Mouse (Mus musculus) urinary bladder, postnatal 36 days (tissue): ENCODE results near the gene Dus2.
"Not testable (repeated sequence)": the region's sequence is repeated elsewhere in the genome, so short reads cannot be mapped to it uniquely, and the experiment has no call there.

Experiments
- DNase-seq, 2 experiments: peaks; one replicate each; pipeline ENCODE4 v3.0.0; 2022; ENCODE audit warnings: low spot score in 2 of 2, mixed read lengths in 1 of 2

Dus2 gene

DNA sequence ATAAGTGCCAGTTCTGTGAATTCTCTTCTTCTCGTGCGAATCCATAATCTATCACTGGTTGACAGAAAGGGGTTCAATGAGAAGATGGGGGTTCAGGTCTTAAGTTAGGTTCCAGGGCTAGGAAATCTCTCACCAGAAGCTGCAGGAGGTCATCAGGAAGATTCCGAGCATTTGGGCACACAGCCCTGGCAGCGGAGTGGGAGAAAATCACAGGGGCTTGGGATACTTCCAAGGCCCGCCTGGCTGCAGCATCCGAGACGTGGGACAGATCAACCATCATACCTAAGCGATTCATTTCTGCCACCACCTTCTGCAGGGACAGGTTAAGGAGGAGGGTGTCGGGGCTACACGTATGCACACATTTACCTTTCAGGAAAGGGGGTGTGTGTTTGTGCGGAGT, 2.6 kb upstream of the Dus2 start:
- no peak for DNase-seq

DNA sequence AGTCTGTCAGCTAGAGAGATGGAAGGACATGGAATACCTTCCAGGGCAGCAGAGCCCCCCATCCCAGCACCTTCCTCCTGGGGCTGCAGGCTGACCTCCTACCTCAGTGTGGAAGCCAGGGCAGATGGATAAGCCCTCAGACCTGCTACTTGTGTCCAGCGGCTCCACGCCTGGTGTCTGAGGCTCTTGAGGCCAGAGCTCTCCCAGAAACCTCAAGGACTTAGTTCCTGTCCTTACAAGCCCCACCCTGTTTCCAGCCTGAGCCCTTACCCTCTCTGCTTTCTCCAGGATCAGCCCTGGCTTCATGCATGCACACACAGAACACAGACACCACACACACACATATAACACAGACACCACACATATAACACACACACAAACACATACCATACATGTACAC, 409 bp downstream of the Dus2 start:
- DNase-seq: no peak

DNA sequence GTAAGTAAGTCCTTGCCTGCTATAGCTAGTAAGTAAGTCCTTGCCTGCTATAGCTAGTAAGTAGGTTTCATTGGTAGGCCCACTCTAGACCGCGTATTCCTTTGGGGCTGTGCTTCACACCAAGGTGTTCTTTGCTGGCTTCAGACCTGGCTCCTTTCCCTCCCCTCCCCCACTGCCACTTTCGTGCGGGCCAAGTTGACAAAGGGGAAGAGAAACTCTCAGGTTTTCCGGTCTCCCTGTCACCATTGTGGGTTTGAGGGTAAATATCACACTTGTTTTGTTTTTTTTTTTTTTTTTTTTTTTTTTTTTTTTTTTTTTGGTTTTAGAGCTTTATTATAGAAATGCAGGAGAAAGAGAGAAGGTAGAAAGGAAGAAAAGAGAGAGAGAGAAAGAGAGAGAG, 1.4 kb downstream of the Dus2 start:
- no peak for DNase-seq

DNA sequence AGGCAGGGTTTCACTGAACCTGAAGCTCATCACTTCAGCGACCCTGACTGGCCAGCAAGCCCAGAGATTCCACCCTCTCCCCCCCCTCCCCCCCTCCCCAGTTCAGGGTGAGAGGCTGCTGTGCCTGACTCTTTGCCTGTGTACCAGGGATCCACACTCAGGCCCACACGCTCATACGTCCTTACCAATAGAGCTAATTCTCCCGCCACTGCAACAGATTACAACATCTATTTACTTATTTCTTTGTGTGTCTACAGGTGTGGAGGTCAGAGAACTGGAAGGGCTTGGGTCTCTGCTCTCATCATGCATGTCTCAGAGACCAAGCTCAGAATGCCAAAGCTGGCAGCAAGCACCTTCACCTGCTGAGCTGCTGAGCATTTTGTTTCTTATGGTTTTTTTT, 2.1 kb downstream of the Dus2 start:
- DNase-seq: no peak

DNA sequence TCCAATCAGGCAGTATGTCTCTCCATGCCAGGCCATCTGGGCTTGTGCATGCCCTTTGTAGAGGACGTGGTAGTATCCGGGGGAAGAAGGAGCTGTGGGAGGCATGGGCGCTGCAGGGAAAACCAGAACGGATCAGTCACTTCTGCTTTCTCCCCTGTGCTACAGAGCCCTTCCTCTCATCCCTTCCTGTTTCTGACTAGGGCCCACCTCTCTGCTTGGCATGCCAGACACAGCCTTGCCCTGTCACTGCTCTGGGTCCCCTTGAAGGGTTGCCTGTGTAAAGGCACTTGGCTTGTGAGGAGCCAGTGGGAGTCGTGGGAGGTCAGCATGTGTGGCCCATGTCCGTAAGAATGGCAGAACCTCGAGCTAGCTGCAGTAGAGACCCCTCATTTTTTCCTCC, 5.2 kb downstream of the Dus2 start:
- no peak for DNase-seq

DNA sequence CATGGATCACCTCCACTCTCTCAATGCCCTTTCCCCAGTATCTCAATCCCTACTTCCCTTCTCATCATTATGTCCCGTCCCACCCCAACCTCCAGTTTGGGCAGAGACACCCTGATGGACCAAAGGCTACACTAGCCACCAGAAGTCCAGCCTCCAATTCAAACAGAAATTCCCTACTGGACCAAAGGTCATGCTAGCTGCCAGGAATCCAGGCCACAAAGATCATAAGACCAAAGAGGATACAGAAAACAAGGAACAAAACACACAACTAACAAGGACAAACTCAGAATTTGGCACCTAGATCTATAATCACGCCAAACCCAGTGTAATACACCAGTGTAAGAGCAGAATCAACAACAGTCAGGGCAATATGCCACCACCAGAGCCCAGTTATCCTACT, 7.8 kb downstream of the Dus2 start:
- DNase-seq: peak in 1 of 2 experiments; percentile 26

DNA sequence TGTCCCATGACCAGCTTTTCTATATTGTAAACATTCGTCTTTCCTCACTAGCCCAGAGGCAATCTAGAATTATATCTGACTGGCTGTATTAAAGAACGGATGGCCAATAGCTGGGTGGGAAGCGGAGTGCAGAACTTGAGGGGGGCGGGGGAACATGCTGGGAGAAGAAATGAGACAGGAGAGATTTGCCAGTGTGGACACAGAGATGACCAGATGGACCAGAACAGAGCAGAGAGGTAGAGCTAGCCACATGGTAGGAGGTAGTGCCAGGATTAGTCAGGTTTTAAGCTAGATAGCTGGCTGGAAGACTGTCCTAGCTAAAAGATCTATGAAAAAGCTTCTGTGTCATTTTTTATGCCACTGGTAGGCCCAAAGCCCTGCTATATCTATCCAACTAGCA, 10.8 kb downstream of the Dus2 start:
- DNase-seq: no peak

DNA sequence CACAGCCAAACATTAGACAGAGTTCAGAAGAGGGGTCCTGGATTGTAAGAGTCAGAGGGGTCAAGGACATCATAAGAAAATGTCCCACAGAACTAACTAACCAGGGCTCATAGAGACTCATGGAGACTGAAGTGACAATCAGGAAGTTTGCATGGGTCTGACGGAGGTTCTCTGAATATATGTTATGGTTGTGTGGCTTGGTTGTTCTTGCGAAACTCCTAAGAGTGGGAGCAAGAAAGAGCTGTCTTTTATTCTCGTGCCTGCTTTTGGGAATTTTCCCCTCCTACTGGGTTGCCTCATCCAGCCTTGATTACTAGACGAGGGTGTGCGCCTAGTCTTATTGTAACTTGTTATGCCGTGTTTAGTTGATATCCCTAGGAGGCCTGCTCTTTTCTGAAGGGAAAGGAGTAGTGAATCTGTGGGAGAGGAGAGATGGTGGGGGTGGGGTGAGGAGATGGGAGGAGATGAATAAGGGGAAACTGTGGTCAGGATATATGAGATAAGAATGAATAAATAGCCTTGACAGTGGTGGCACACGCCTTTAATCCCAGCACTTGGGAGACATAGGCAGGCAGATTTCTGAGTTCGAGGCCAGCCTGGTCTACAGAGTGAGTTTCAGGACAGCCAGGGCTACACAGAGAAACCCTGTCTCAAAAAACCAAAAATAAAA, 13.5 kb downstream of the Dus2 start:
- DNase-seq: no peak

DNA sequence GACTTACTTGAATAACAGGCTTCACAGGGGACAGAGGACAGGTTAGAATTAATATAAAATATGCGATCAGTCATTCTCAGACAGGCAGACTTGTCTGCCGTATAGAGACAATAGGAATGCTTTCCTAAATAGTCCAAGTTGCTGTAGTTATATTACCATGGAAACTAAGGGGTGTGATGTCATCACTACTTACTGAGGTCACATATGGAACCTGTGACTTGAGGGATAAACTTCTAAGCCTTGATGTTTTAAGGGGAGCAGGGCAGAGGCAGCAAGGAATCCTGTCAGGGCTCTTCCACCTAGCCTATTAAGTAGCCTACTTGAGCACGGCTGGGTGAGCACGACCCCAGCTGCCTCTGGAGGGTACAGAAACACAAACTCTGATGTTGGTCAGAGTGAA, 14.7 kb downstream of the Dus2 start, which contains the start of gene Dpep2nb:
Dpep2nb (minus strand) TSS at position 101 of the 400 bp plus-strand sequence.
- no peak for DNase-seq

DNA sequence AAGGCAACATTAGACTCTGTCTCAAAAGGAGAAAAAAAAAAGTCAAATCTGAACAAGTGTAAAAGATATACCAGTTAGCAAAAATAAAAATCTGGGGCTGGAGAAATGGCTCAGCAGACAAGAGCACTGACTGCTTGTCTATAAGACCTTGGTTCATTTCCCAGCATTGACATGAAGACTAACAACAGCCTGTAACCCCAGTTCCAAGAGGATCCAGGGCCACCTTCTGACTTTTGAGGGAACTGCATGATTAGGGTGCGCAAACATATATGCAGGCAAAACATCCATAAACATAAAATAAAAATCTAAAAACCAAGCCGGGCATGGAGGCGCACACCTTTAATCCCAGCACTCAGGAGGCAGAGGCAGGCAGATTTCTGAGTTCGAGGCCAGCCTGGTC, 15.3 kb downstream of the Dus2 start:
- DNase-seq: no peak

DNA sequence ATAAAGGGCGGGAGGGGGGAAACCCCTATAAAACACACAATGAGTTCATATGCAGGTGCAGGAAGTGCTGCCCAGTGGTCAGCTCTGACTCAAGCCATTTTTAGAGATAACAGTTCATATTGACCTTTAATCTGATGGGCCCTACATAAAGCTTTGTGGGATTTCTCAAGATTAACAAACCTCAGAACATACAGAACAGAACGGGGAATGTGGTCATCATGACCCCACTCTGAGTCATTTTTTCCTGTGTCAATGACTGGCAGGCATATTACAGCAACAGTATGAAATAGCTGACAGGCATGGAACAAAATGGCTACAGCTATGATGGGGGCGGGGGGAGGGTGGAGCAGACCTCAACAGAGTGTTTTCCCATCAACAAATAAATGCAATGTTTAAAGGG, 16.0 kb downstream of the Dus2 start:
- DNase-seq: no peak

DNA sequence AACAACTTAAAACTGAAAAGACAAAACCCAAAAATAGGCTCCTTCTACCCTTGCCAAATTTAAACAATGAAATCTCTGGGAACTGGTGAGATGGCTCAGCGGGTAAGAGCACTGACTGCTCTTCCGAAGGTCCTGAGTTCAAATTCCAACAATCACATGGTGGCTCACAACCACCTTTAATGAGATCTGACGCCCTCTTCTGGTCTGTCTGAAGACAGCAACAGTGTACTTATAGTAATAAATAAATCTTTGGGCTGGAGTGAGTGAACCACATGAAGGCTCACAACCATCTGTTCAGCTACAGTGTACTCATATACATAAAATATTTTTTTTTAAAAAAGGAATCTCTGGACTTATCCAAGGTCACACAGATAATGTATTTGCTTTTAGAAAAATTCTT, 16.8 kb downstream of the Dus2 start:
- not testable (repeated sequence) for DNase-seq

DNA sequence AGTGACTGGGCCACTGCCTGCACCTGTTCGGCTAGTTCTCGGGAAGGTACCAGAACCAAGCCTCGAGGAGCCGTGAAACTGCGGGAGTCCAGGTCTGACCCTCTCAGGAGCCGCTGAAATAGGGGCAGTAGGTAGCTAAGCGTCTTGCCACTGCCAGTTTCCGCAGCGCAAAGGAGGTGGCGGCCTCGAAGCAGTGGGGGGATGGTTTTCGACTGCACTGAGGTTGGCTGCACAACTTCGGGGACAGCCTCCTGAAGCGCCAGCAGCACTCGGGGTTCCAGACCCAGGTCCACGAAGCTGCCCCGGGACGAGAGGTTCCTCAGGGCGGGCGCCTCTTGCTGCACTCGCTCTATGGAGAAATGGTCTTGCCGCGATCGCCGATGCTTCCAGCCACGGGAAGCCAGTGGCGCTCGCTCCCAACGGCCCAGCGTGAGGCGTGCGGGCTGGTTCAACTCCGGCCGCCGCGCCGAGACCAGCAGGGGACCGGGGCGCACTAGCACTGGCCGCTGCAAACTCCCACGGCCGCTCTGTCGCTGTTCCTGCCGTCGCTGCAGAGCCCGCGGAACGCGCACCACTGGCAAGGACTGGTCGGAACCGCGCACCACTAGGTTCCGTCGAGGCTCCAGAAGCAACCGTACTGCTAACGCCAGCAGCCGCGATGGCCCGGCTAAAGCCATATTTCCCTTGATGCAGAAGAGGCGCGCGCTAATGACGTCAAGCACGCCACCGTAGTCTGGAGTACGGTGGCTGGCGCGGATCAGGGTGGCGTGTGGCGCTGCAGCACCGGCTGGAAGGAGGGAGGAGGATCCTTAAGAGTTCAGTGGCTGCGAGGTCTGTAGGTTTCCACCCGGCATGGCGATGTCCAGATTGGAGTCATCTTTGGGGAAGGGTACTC, 19.9 kb downstream of the Dus2 start:
- DNase-seq: peak; percentile 86 to 90

DNA sequence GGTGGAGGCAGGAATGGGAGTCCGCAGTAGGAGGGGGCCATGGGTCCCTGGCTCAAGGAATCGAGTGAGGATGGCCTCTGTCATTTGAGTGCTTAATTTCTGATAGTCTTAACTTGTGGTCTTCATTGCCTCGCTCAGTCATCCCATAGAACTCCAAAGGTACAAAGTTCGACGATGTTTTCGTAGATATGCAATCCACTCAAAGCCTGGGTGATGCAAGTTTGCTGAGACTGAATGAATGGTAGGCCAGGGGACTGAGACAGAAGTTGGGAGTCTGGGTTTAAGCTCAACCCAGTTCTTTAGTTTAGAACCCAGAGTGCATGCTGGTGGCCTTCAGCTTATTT, 20.5 kb downstream of the Dus2 start, which contains the start of gene Ddx28:
Ddx28 (minus strand) TSS at position 240 of the 344 bp plus-strand sequence.
- no peak for DNase-seq

DNA sequence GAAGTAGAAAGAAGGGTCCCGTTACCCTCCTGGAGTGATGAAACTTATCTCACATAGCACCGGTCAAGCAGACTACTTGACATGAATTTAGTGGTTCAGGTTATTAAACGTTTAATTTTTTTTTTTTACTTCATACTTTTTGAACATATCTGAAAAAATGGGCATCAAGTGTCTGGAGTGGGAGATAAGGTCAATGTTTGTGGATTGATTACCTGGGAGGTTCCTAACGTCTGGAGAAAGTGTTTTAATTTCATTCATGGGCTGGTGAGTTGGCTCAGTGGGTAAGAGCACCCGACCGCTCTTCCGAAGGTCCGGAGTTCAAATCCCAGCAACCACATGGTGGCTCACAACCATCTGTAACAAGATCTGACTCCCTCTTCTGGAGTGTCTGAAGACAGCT, 21.1 kb downstream of the Dus2 start:
- DNase-seq: not testable (repeated sequence)

DNA sequence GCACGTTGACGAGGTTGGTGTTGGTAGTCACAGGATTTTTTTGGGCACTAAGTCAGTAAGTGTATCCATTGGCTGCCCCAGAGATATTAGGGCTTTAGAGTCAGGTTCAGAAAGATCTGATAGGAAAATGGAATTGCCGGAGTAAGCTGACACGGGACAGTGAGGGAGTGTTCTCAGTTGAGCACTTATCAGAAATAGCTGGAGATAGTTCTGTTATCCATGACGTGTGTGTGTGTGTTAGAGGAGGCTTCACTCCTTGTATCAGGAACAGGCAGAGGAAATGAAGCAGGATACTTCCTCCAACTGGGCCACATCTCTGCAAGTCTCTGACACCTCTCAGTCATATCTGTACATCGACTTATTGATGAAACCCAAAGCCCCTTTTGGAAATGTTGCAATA, 25.1 kb downstream of the Dus2 start:
- no peak for DNase-seq

DNA sequence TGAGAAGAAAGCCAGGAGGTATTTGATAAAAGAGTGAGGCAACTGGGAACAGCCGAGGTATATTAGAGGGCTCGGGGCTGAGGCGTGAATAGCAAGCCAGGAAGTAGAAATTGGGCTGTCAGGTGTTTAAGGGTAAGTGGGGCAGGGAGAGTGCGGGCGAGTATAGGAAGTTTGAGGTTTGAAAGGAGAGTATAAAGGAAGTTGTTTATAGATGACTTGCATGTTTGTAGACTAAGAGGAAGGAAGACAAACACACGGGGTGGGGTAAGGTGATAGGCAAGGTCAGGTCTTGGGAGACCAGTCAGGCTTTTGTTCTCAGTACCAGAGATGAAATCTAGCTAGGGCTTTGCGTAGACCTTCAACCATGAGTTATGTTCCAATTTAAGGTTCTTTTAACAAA, 26.0 kb downstream of the Dus2 start:
- DNase-seq: no peak

DNA sequence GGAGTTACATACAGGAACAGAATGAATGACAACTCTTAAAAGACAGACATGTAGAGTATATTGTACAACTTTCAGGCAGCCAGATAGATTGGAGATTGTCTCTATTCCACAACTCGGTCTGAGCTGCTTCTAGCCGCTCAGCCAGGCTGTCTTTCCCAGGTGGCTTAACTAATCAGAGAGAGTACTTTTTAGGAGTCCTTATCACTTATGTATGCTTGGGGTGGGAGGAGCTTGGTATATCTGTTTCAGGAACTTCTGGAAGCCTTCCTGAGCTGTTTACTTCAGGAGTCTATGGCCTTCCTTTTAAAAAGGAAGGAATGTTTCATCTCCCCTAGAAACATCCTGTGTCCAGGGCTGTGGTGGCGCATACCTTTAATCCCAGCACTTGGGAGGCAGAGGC, 26.9 kb downstream of the Dus2 start:
- no peak for DNase-seq

DNA sequence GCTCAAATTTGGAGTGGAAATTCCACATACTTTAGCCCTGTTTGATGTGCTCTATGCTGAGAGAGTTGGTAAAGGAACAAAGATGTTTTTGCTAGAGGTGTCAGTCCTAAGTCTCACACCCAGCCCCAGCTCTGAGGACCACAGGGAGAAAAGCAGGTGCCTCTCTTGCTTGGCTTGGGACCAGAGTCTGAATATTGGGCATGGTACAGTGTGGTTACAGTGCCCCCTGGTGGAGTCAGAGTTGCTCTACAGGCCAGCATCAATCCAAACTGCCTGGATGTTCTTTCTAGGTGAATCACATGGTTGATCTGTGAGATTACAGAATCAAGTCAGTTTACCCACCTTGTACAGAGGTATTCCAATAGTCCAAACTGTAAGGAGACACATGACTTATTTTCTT, 31.3 kb downstream of the Dus2 start:
- peak; percentile 66 to 69 for DNase-seq

DNA sequence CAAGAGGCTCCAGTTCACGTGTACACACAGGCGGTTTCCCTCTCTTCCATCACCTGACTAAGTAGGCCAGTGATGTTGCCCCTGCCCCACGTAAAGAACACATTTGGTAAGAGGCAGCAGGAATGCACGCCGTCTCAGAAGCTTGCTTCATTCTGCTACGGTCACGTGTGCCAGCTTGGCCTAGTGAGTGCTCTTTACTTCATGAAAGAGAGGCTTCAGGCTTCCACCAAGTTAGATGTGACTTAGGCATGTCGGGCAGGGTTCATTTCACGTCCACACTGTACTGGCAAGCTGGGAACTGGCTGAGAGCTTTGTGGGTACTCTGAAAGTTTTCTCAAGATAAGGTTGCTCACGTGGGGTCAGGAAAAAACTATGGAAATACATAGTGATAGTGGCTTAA, 47.6 kb downstream of the Dus2 start:
- no peak for DNase-seq

DNA sequence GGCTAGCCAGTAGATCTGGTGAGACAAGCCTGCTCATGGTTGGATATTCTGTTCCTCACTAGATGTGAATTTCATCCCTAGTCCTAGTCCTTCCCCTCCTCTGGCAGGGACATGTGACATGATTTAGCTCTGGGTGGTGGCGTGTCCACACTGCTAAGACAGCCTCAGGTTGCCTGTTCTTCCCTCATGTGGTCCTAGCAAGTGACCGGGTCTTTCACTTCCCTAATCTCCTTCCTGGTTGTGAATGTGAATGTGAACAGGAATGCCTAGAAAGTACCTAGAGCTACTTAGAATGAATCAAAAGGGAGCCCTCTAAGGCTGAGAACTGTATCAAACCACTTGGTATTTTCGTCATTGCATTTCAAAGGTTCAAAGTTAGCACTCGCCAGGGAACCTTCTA, 48.5 kb downstream of the Dus2 start:
- DNase-seq: no peak

DNA sequence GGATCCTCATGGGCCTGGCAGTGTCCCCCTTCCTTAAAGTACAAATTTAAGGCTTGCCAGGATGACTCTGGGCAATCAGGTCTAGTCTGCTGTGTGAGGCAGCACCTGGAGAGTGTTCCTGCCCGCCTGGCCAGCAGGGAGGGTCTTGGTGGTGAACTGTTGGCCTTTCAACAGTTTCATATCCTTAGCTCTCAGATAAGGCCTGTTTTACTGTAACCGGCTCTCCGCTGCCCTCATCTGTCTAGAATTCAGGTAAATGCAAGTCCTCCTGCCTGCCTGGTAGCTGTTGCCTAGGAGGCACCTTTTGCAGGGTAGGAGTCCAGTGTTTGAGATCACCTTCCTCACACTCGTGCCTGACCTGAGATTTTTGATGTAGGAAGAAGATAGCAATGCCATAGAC, 49.1 kb downstream of the Dus2 start:
- DNase-seq: no peak

DNA sequence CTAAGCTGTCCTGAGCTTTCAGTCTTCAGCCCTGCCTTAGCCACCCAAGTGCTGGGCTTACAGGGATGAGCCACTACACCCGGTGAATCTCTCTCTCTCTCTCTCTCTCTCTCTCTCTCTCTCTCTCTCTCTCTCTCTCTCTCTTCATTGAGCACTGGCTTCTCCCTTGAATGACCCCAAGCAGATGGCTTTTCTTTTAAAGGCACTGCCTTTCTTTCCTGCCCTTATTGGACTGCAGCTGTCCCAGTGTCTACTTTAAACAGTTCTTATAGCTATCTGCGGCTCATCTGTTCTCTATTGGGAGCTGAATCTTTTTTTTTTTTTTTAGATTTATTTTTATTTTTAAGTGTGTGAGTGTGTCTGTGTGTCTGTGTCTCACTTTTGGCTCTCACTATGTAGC, 51.9 kb downstream of the Dus2 start:
- DNase-seq: no peak
